Mouse (Mus musculus): Measurements from ENCODE around the gene Fam57b.

Fam57b gene

GRCm38 (mm10) chr7:126869780-126870519, 72.5 kb downstream of the Fam57b start:
- 90% methylated on average over 23 of the region's 23 CpGs for WGBS

- 96% methylated on average over 2 of the region's 2 CpGs for WGBS
These were observed 73.0 kb downstream of the Fam57b start for GRCm38 (mm10) chr7:126870520-126870891.

- 97% methylated on average over 1 of the region's 1 CpGs for WGBS
These were observed 79.8 kb downstream of the Fam57b start for GRCm38 (mm10) chr7:126877239-126877638.

Data from cerebral cortex, adult 2 months (tissue).